Mouse (Mus musculus): ENCODE results near the gene Msmb.
"Not testable (repeated sequence)": the region's sequence is repeated elsewhere in the genome, so short reads cannot be mapped to it uniquely, and the experiment has no call there.

Msmb gene

DNA sequence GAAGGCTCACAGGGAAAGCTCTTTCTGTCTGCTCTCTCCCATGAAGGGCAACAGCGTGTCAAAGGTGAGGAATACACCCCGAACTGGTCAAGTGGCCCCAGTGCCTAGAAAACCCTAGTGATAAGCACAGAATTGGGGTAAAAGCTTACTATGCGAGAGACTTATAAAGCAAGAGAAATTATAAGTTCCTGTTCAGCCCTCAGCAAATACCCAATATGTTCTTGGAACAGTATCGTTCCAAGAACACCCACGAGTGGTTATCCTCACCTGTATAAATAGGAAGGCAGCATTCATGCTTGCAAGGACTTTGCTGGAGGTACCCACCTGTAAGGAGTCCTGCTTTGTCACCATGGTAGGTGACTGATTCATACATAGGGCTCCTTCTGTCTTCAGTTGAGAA, at the start of gene Msmb:
Gene Msmb (plus strand): TSS at position 301 of the 400 bp plus-strand sequence.
- DNase-seq (ENCODE audit: low read depth, low spot score): no peak

- DNase-seq (ENCODE audit: low read depth, low spot score): no peak
Measured at GRCm38 (mm10) chr14:32093018-32093417, 48.8 kb upstream of the Msmb start.

GRCm38 (mm10) chr14:32093500-32094117, 48.2 kb upstream of the Msmb start:
- DNase-seq (ENCODE audit: low read depth, low spot score): no peak

GRCm38 (mm10) chr14:32095646-32096045, 46.2 kb upstream of the Msmb start:
- DNase-seq (ENCODE audit: low read depth, low spot score): no peak

DNA sequence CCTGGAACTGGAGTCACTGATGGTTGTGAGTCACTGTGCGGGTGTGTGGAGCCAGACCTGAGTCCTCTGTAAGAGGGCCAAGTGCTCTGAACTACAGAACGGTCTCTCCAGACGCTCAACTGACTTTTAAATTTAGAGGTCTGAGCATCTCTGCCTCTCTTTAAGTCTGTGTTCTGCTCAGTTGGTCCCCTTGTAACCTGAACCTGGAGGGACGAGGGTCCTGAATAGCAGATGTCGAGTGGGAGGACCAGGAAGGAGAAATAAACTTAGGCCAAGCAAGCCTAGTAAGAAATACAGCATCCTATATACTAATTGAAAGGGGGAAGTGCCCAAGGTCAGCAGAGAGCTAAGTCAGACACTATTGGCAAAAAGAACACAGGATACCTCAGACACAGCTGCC, 45.1 kb upstream of the Msmb start:
- no peak for DNase-seq (ENCODE audit: low read depth, low spot score)

- no peak for DNase-seq (ENCODE audit: low read depth, low spot score)
Measured at GRCm38 (mm10) chr14:32097691-32098090, 44.1 kb upstream of the Msmb start.

DNA sequence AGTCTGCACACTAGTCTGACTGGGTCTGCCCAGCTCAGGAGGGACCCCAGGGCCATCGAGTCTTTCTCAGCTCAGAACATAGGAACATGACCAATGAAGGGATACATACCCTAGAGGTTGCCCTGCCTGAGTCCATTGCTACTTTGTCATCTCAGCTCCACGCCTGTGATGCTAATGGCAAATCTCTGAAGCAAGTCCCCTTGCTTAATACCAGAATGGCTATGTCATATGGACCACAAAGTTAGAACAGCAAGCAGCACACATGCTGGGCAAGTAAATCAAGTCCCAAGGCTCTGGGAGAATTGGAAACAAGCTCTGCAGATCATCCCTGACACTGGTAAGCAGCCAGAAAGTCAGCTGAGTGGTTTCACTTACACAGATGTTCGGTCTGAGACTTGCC, 42.9 kb upstream of the Msmb start:
- no peak for DNase-seq (ENCODE audit: low read depth, low spot score)

DNA sequence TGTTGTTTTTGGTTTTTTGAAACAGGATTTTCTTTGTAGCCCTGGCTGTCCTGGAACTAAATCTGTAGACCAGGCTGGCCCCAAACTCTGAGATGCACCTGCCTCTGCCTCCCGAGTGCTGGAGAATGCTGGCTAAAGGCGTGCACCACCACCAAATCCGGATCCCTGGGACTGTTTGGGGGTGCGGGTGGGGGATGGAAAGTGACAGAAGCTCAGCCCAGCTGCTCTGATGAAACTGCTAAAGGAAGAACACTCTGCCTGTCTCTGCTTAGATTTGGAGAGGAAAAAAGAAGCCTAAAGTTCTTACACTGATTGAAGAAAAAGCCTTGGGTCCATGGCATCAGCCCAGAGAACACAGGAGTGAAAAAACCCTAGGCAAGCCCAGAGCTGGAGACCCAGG, 38.3 kb upstream of the Msmb start:
- DNase-seq (ENCODE audit: low read depth, low spot score): no peak

- DNase-seq (ENCODE audit: low read depth, low spot score): no peak
Measured at GRCm38 (mm10) chr14:32105663-32106062, 36.2 kb upstream of the Msmb start.

GRCm38 (mm10) chr14:32106911-32107310, 34.9 kb upstream of the Msmb start:
- no peak for DNase-seq (ENCODE audit: low read depth, low spot score)

GRCm38 (mm10) chr14:32112124-32112523, 29.7 kb upstream of the Msmb start:
- DNase-seq (ENCODE audit: low read depth, low spot score): not testable (repeated sequence)

DNA sequence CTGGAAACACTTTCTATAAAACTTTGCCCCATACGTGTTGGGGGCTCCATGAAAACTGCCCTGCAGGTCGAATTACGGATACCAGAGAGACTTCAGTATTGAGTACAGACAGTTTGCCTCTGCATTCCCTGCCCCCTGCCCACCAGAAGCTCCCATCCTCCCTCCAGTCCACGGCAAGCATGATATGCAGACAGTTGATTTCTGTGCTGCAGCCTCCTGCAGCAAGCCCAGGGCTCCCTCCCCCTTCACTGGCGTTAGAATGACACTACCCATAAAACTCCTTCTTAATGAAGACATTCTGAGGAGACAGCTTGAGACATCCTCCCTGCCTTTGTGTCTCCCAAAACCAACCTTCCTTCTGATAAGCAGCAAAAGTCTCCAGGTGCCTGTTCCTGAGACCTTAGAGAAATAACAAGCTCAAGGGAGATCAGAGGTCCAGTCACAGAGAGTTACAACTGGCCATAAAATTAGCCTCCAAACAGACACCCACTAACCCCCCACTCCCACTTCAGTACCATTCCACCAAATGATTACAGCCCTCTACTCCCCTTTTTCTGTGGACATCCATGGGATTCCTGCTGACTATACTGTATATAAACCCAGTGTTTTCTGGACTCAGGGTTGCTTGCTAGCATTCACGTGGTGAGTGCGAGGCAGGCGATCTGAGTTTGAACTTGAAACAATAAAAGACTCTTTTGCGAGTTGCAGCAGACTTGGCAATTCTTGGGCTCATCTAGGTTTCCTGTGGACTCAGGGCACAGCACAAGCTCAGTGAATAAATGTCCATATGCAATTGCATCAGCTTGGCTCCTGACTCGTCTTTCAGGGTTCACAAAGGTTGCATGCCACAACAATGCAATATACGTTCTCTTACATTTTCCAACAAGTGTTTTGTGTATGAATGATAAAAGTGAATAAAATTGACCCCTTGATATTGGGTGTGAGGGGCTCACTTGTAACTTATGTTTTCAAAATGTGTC, 20.6 kb upstream of the Msmb start:
- no peak for DNase-seq (ENCODE audit: low read depth, low spot score)

DNA sequence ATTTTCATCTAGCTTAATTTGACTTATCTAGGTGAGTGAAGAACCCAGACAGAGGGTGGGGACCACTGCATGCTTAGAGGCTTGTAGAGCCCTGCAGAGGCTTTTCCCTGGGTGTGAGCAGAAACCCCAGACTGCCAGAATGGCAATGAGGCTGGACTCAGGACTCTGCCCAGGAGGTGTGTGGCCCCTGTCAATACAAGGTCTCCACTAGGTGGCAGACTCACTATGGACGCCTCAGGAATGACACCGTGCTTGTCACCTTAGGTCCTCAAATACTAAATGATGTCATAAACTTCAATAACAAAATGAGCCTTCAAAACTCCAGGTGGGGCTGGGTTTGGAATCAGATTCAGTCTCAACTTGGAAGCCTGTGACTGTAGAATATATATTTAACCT, 19.9 kb upstream of the Msmb start:
- peak; percentile 4 for DNase-seq (ENCODE audit: low read depth, low spot score)

DNA sequence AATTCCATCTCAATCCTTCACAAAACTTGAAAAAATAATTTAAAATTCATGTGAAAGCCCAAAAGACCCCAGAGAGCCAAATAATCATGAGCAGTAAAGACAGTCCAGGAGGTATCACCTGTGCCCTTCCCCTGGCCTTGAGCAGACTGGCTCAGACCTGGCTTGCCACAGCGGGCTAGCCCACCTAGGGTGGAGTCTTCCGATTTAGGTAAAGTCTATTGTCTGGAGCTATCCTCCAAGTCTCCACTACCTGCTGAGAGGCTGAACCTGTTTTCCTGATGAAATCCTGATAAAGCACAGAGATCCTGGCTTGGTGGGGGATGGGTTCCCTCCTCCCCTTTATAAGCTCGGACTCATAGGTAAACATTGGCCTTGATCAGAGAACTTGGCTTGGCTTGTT, 17.6 kb upstream of the Msmb start:
- no peak for DNase-seq (ENCODE audit: low read depth, low spot score)

DNA sequence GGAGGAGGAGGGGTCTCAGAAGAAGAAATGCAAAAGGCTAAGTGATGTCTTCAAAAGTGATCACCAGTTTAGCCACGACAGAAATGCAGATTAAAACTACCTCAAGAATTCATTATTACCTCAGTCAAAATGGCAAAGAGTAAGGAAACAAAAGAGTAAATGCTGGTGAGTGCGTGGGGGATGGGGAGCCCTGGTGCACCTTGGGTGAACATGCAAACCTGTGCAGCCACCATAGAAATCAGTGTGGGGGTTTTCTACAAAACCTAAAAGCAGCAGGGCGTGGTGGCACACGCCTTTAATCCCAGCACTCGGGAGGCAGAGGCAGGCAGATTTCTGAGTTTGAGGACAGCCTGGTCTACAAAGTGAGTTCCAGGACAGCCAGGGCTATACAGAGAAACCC, 16.6 kb upstream of the Msmb start:
- not testable (repeated sequence) for DNase-seq (ENCODE audit: low read depth, low spot score)

DNA sequence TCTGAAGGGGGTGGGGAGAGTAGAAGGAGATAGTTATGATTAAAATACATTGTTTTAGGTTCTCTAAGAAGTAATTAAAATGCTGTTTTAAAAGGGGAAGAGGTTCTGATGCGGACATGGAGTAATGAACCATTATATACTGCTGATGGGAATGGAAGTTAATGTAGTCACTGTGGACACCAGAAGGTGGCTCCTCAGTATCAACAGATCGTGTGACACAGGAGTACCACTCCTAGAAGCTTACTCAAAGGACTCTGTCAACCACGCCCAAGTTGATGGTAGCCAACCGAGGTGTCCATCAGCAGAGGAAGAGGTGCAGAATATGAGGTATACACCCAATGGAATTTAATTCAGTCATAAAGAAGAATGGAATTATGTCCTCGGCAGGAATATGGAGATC, 13.4 kb upstream of the Msmb start:
- DNase-seq (ENCODE audit: low read depth, low spot score): no peak

GRCm38 (mm10) chr14:32131836-32132235, 10.0 kb upstream of the Msmb start:
- DNase-seq (ENCODE audit: low read depth, low spot score): no peak

DNA sequence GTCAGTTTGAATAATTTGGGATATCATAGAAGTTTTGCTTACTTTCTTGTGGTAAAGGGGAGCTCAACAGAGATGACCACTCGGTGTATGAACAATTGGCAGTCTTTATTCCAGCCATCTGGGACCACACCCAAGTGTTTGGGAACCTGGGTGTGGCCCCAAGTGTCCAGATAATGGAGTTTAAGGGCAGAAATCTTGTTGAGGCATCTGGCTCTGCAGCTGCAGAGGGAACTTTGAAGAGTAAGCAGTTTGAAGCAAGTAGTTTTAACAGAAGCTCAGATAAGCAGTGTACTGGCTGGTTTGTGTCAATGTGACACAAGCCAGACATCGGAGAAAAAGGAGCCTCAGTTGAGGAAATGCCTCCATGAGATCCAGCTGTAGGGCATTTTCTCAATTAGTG, 7.5 kb upstream of the Msmb start:
- DNase-seq (ENCODE audit: low read depth, low spot score): no peak

GRCm38 (mm10) chr14:32136467-32136866, 5.4 kb upstream of the Msmb start:
- DNase-seq (ENCODE audit: low read depth, low spot score): not testable (repeated sequence)

DNA sequence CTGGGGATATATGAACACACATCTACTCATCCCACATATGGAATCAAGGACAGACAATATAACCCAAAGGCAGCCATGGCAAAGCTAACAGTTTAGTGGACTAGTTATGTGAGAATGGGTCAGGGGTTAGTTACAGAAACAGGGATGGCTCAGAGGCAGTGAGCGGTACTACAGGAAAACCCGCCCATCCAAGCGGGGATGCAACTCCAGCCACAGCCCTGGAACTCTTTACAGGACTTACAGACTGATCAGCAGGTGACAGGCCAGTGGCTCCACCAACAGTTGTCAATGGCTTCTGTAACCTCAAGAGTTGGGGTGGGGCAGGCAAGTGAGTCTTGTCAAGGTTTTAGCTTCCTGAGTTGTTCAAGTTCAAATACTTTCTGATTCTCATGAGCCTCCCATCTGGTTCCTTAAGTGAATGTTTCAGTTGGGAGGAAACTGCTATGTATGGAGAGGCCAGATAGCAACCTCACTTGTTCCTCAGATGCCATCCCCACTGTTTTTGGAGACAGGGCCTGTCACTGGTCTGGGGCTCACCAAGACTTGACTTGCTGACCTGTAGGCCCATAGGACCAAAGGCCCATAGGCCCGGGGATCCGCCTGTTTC, 1.4 kb upstream of the Msmb start:
- DNase-seq (ENCODE audit: low read depth, low spot score): no peak

DNA sequence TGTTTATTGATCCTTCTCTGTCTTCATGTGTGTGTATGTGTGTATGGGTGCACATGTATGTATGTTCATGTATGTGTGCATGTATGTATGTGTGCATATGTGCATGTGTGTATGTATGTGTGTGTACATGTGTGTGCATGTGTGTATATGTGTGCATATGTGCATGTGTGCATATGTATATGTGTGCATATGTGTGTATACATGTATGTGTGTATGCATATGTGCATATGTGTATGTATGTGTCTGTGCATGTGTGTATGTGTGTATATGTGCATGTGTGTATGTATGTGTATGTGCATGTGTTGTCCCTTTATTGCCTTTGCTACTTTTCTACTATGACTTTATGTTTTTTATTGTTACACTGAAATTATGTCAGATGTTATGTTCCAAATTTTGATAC, 2.9 kb downstream of the Msmb start:
- DNase-seq (ENCODE audit: low read depth, low spot score): no peak

GRCm38 (mm10) chr14:32145401-32145800, 3.6 kb downstream of the Msmb start:
- DNase-seq (ENCODE audit: low read depth, low spot score): no peak
